Mouse (Mus musculus) embryonic facial prominence, embryonic 13.5 days (tissue): ENCODE data around the gene 1810062G17Rik. TPM values are rescaled to one million over a fixed set of nuclear protein-coding genes. Genes with fewer than 3 reads are reported as not detected.

Experiments
- ATAC-seq: fragments of 200-750 bp; cut with Nextera tagmentation; 2 replicates; pipeline ENCODE4 v1.8.0; 2017; ENCODE audit warnings: low read depth; ENCODE audit not compliant: insufficient number of reproducible peaks, insufficient read depth, low FRiP score, low TSS enrichment
- H3K27ac ChIP-seq: fragments of 300-500 bp; sonication (generic); 2 replicates; pipeline ENCODE4 v1.5.1; 2015; ENCODE audit warnings: moderate library complexity, mild to moderate bottlenecking, inconsistent platforms
- H3K27me3 ChIP-seq: fragments of 300-500 bp; sonication (generic); 2 replicates; pipeline ENCODE4 v1.6.1; 2015; ENCODE audit warnings: mild to moderate bottlenecking, inconsistent platforms
- H3K36me3 ChIP-seq: fragments of 300-500 bp; sonication (generic); 2 replicates; pipeline ENCODE4 v1.6.1; 2015; ENCODE audit warnings: mild to moderate bottlenecking, inconsistent platforms
- H3K4me1 ChIP-seq: fragments of 300-500 bp; sonication (generic); 2 replicates; pipeline ENCODE4 v1.6.1; 2015; ENCODE audit warnings: inconsistent platforms
- H3K4me2 ChIP-seq: fragments of 300-500 bp; sonication (generic); 2 replicates; pipeline ENCODE4 v1.6.1; 2015; ENCODE audit warnings: moderate library complexity, mild to moderate bottlenecking, inconsistent platforms
- H3K4me3 ChIP-seq: fragments of 300-500 bp; sonication (generic); 2 replicates; pipeline ENCODE4 v1.5.1; 2015; ENCODE audit warnings: mild to moderate bottlenecking, inconsistent platforms
- H3K9ac ChIP-seq: fragments of 300-500 bp; sonication (generic); 2 replicates; pipeline ENCODE4 v1.6.1; 2015; ENCODE audit warnings: mild to moderate bottlenecking, inconsistent platforms
- H3K9me3 ChIP-seq: fragments of 300-500 bp; sonication (generic); 2 replicates; pipeline ENCODE4 v1.6.1; 2016; ENCODE audit warnings: inconsistent platforms
- WGBS: fragments of 180-500 bp; shearing (Covaris S2); methylation state at CpG from one replicate; pipeline ENCODE4 v1.1.7; 2015; ENCODE audit warnings: mixed read lengths; 5-methylcytosine and 5-hydroxymethylcytosine counted together
- polyA plus RNA-seq: library from polyadenylated mRNA; unstranded; fragments of >200 nt; fragmentation: Nextera tagmentation; extraction: Ambion mirVana; gene quantifications from 2 replicates; pipeline ENCODE4 v1.2.1, GENCODE M21; 2015

1810062G17Rik gene
- polyA plus RNA-seq, 1 experiment from 2014 or later: 1.4 TPM

GRCm38 (mm10) chr3:36460717-36461116 is 15.0 kb upstream of the 1810062G17Rik start:
- Histone ChIP-seq H3K27ac (0 out of 2 replicates have a peak overlapping the region, but pooled peaks have one; percentile 28), H3K9me3 (no peaks in the 10 kb centered on the region), H3K4me1 (no peaks in the 10 kb centered on the region), H3K27me3 (no peaks in the 10 kb centered on the region), H3K4me2 (no peak overlapping the region), H3K4me3 (no peak overlapping the region), H3K36me3 (peaks cover 66% of the 10 kb centered on the region), H3K9ac (no peak overlapping the region)
- WGBS: 72% methylated on average over 7 of the region's 7 CpGs
- ATAC-seq: no peak

- peaks cover 60% of the 10 kb centered on the region for H3K36me3 ChIP-seq
- no peaks in the 10 kb centered on the region for H3K4me1 ChIP-seq
- H3K9ac ChIP-seq: no peak overlapping the region
- 78% methylated on average over 5 of the region's 5 CpGs for WGBS
- H3K9me3 ChIP-seq: no peaks in the 10 kb centered on the region
- no peaks in the 10 kb centered on the region for H3K27me3 ChIP-seq
- ATAC-seq: no peak
- H3K27ac ChIP-seq: no peak overlapping the region
- no peak overlapping the region for H3K4me3 ChIP-seq
- no peak overlapping the region for H3K4me2 ChIP-seq
Measured at GRCm38 (mm10) chr3:36461819-36462218, 13.9 kb upstream of the 1810062G17Rik start.

- H3K4me1 ChIP-seq: no peaks in the 10 kb centered on the region
- H3K4me3 ChIP-seq: no peak overlapping the region
- 47% methylated on average over 1 of the region's 1 CpGs for WGBS
- H3K27ac ChIP-seq: no peak overlapping the region
- H3K36me3 ChIP-seq: peaks cover 54% of the 10 kb centered on the region
- no peak for ATAC-seq
- no peak overlapping the region for H3K4me2 ChIP-seq
- no peak overlapping the region for H3K9ac ChIP-seq
- no peaks in the 10 kb centered on the region for H3K9me3 ChIP-seq
- H3K27me3 ChIP-seq: no peaks in the 10 kb centered on the region
Measured at GRCm38 (mm10) chr3:36462348-36462747, 13.4 kb upstream of the 1810062G17Rik start.

GRCm38 (mm10) chr3:36465538-36465937 is 10.2 kb upstream of the 1810062G17Rik start:
- no peak overlapping the region for H3K9ac ChIP-seq
- no peak overlapping the region for H3K4me2 ChIP-seq
- no peaks in the 10 kb centered on the region for H3K9me3 ChIP-seq
- H3K27ac ChIP-seq: no peak overlapping the region
- WGBS: 63% methylated on average over 7 of the region's 7 CpGs
- H3K27me3 ChIP-seq: no peaks in the 10 kb centered on the region
- H3K36me3 ChIP-seq: peaks cover 26% of the 10 kb centered on the region
- no peak for ATAC-seq
- no peak overlapping the region for H3K4me3 ChIP-seq
- H3K4me1 ChIP-seq: peaks cover 8% of the 10 kb centered on the region

GRCm38 (mm10) chr3:36467632-36468031 is 8.1 kb upstream of the 1810062G17Rik start:
- Histone ChIP-seq H3K36me3 (peaks cover 9% of the 10 kb centered on the region), H3K9me3 (no peaks in the 10 kb centered on the region), H3K4me1 (peaks cover 8% of the 10 kb centered on the region), H3K9ac (no peak overlapping the region), H3K4me3 (no peak overlapping the region), H3K27ac (no peak overlapping the region), H3K4me2 (no peak overlapping the region), H3K27me3 (no peaks in the 10 kb centered on the region)
- WGBS: 80% methylated on average over 7 of the region's 7 CpGs
- no peak for ATAC-seq

GRCm38 (mm10) chr3:36468871-36469270 is 6.9 kb upstream of the 1810062G17Rik start:
- WGBS: 34% methylated on average over 2 of the region's 2 CpGs
- Histone ChIP-seq H3K36me3 (peaks cover 5% of the 10 kb centered on the region; the same call in 1 of the 2 replicates), H3K9me3 (no peaks in the 10 kb centered on the region), H3K4me2 (no peak overlapping the region), H3K9ac (no peak overlapping the region), H3K27me3 (no peaks in the 10 kb centered on the region), H3K4me1 (peaks cover 11% of the 10 kb centered on the region), H3K27ac (no peak overlapping the region), H3K4me3 (no peak overlapping the region)
- ATAC-seq: no peak

- no peak overlapping the region for H3K4me2 ChIP-seq
- no peaks in the 10 kb centered on the region for H3K9me3 ChIP-seq
- no peak for ATAC-seq
- peaks cover 18% of the 10 kb centered on the region for H3K4me1 ChIP-seq
- H3K27ac ChIP-seq: no peak overlapping the region
- H3K9ac ChIP-seq: no peak overlapping the region
- H3K36me3 ChIP-seq: no peaks in the 10 kb centered on the region
- no peak overlapping the region for H3K4me3 ChIP-seq
- no peaks in the 10 kb centered on the region for H3K27me3 ChIP-seq
- 76% methylated on average over 4 of the region's 4 CpGs for WGBS
Measured at GRCm38 (mm10) chr3:36471856-36472255, 3.9 kb upstream of the 1810062G17Rik start.

GRCm38 (mm10) chr3:36473222-36473621 is 2.5 kb upstream of the 1810062G17Rik start:
- no peak overlapping the region for H3K27ac ChIP-seq
- 93% methylated on average over 5 of the region's 5 CpGs for WGBS
- ATAC-seq: no peak

GRCm38 (mm10) chr3:36474421-36474820 is 1.3 kb upstream of the 1810062G17Rik start:
- no peaks in the 10 kb centered on the region for H3K36me3 ChIP-seq
- peak overlapping the region; percentile 78 for H3K4me3 ChIP-seq
- ATAC-seq: no peak
- H3K4me1 ChIP-seq: peaks cover 18% of the 10 kb centered on the region
- H3K27ac ChIP-seq: no peak overlapping the region
- peak overlapping the region; percentile 87; the same call in 1 of the 2 replicates for H3K9ac ChIP-seq
- H3K27me3 ChIP-seq: no peaks in the 10 kb centered on the region
- 70% methylated on average over 5 of the region's 5 CpGs for WGBS
- peak overlapping the region; percentile 72 for H3K4me2 ChIP-seq
- no peaks in the 10 kb centered on the region for H3K9me3 ChIP-seq

More at GRCm38 (mm10) chr3:36473222-36473621, 2.5 kb upstream of the 1810062G17Rik start:
- H3K4me1 ChIP-seq: peaks cover 22% of the 10 kb centered on the region
- H3K27me3 ChIP-seq: no peaks in the 10 kb centered on the region
- H3K4me3 ChIP-seq: no peak overlapping the region
- H3K9ac ChIP-seq: no peak overlapping the region
- H3K4me2 ChIP-seq: no peak overlapping the region
- H3K36me3 ChIP-seq: no peaks in the 10 kb centered on the region
- H3K9me3 ChIP-seq: no peaks in the 10 kb centered on the region

- Histone ChIP-seq H3K4me2 (peak overlapping the region; percentile 72), H3K27ac (peak overlapping the region; percentile 90), H3K9ac (peak overlapping the region; percentile 87), H3K27me3 (no peaks in the 10 kb centered on the region), H3K4me3 (peak overlapping the region; percentile 78), H3K36me3 (no peaks in the 10 kb centered on the region), H3K4me1 (peaks cover 14% of the 10 kb centered on the region), H3K9me3 (no peaks in the 10 kb centered on the region)
- WGBS: under 1% methylated on average over 24 of the region's 24 CpGs
- ATAC-seq: 0 out of 2 replicates have a peak, but pooled peaks have one; percentile 0
Measured at GRCm38 (mm10) chr3:36474938-36475483, 726 bp upstream of the 1810062G17Rik start.

- peak overlapping the region; percentile 90 for H3K27ac ChIP-seq
- 33% methylated on average over 20 of the region's 20 CpGs for WGBS
Measured at GRCm38 (mm10) chr3:36476261-36477155, 771 bp downstream of the 1810062G17Rik start.

GRCm38 (mm10) chr3:36478776-36479175 is 3.0 kb downstream of the 1810062G17Rik start:
- H3K9me3 ChIP-seq: no peaks in the 10 kb centered on the region
- H3K27me3 ChIP-seq: no peaks in the 10 kb centered on the region
- WGBS: 74% methylated on average over 8 of the region's 8 CpGs
- no peak overlapping the region for H3K4me3 ChIP-seq
- H3K27ac ChIP-seq: no peak overlapping the region
- no peak for ATAC-seq
- H3K9ac ChIP-seq: no peak overlapping the region
- no peak overlapping the region for H3K4me2 ChIP-seq
- no peaks in the 10 kb centered on the region for H3K36me3 ChIP-seq
- H3K4me1 ChIP-seq: peaks cover 30% of the 10 kb centered on the region

More at GRCm38 (mm10) chr3:36476261-36477155, 771 bp downstream of the 1810062G17Rik start:
- no peaks in the 10 kb centered on the region for H3K27me3 ChIP-seq
- H3K9me3 ChIP-seq: no peaks in the 10 kb centered on the region
- H3K4me1 ChIP-seq: peaks cover 18% of the 10 kb centered on the region
- peak overlapping the region; percentile 78 for H3K4me3 ChIP-seq
- H3K9ac ChIP-seq: peak overlapping the region; percentile 87
- ATAC-seq: no peak
- H3K4me2 ChIP-seq: peak overlapping the region; percentile 72
- H3K36me3 ChIP-seq: no peaks in the 10 kb centered on the region
